Mouse (Mus musculus): ENCODE measurements around the gene Oas1h. TPM values are rescaled to one million over a fixed set of nuclear protein-coding genes. Genes with fewer than 3 reads are reported as not detected.

Gene Oas1h
- total and polyA plus RNA-seq, 2 experiments from 2014 or later = not detected

DNA sequence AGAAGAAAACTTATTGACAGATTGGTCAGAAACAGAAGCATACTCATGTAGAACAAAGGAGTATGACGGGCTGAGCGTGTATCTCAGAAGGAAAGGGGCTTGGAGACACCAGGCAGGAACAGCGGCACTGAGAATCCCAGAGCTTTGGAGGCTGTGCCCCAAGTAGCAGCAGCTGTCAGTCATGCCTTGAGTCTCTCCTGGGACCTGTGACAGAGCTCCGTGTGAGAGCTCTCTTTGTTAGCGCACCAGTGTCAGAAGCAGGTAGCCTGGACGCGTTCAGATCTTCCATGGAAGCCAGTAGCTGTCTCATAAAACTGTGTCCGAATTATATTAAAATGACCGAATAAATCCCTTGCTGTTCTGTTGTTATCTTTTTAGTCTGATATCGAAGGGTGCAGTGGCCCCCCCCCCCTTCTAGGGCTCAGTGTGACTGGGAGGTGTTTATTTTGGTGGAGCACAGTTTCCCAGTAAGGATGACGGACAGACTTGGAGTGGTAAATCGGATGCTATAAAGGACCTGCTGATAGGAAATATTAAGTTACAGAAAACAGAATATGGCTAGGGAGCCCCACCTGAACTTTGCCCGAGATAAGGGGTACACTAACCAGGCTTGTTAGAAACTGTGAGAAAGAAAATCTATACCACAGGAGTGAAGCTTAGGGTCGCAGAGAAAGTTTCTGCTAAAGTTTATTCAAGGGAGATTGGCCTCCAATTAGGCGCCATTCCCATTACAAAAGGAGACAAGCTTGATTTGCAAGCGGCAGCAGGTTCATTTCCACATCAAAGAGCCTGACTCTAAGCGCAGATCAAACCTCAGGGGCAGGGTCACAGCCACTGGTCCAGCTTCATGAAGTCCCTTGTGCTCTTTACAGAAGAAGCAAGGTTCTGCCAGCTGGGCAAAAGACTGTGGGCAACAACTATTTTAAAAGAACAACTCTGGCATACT, 27.6 kb upstream of the Oas1h start:
- Histone ChIP-seq H3K9me3 (ENCODE audit: low read length) (no peaks in the 10 kb centered on the region), H3K27ac (no peak overlapping the region), H3K27me3 (ENCODE audit: insufficient read depth, low read length) (no peaks in the 10 kb centered on the region), H3K4me1 (ENCODE audit: insufficient read depth, low read length) (no peaks in the 10 kb centered on the region), H3K4me2 (ENCODE audit: low read depth, low read length) (no peak overlapping the region), H3K36me3 (ENCODE audit: insufficient read depth, low read length) (no peaks in the 10 kb centered on the region), H3K4me3 (ENCODE audit: low read length) (no peak overlapping the region), H3K9ac (replicated peaks; ENCODE audit: low read length) (no peak overlapping the region)
- 17% methylated on average over 17 of the region's 17 CpGs for WGBS
- no peak for TF ChIP-seq CTCF (IDR thresholded peaks at IDR 0.05; ENCODE audit: low read depth)
- ATAC-seq (no peak), DNase-seq (ENCODE audit: low spot score) (peak; percentile 14)

DNA sequence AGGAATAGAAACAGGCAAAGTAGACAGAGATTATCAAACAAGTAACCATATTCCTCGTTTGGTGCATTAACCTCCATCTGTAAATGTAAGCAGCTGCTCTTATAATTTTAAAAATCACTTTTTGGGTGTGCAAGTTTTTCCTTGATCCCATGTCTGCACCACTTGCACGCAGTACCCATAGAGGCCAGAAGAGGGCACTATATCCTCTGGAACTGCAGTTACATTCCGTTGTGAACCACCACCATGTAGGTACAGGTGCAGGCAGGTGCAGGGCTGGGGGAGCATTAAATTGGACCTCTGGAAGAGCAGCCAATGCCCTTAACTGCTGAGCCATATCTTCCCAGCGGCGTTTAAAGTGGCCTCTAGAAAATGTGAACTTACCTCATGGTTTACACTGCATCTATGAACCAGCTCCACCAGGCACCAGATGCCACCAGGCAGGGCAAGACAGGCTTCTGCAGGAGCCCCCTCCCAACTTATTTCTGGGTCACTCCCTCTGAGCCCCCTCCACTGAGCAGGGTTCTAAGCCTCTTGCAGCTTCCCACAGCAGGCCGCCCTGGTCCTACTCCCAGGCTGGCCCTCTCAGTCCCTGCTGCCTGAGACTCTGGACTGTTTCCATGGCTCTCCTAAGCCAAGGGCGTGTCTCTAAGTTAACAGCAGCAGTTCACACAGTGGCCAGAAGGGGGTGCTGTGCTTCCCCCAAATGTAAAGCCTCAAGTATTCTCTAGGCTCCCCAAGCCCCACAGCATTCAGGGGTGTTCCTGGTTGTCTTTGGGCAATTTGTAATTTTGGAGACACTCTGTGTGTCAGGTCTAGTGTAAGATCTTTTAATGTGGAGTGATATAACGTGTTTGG, 24.3 kb upstream of the Oas1h start:
- H3K4me3 ChIP-seq (ENCODE audit: low read length) = no peak overlapping the region
- H3K9ac ChIP-seq (replicated peaks; ENCODE audit: low read length) = no peak overlapping the region
- H3K27ac ChIP-seq = no peak overlapping the region
- H3K4me1 ChIP-seq (ENCODE audit: insufficient read depth, low read length) = no peaks in the 10 kb centered on the region
- ATAC-seq (no peak), DNase-seq (ENCODE audit: low spot score) (peak; percentile 54)
- H3K27me3 ChIP-seq (ENCODE audit: insufficient read depth, low read length) = no peaks in the 10 kb centered on the region
- no peak overlapping the region for H3K4me2 ChIP-seq (ENCODE audit: low read depth, low read length)
- 8% methylated on average over 8 of the region's 8 CpGs for WGBS
- H3K9me3 ChIP-seq (ENCODE audit: low read length) = no peaks in the 10 kb centered on the region
- TF ChIP-seq CTCF (IDR thresholded peaks at IDR 0.05; ENCODE audit: low read depth) = peak; percentile 79
- H3K36me3 ChIP-seq (ENCODE audit: insufficient read depth, low read length) = no peaks in the 10 kb centered on the region

DNA sequence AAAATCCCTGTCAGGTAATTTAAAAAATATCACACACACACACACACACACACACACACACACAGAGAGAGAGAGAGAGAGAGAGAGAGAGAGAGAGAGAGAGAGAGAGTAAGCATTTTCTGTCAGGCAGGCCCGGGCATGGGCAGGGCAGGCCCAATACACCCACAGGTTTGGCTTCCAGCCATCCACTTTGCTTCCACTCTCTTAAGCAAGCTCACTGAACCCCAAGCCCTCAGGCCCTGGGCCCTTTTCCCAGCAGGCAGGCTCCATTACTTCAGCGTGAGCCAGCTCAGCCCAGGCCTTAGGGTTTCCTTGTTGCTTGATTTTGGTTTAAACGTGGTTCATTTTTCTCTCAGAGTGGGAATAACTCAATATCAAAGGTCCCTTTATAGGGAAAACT, 16.5 kb upstream of the Oas1h start:
- Histone ChIP-seq H3K27me3 (ENCODE audit: insufficient read depth, low read length) (no peaks in the 10 kb centered on the region), H3K4me2 (ENCODE audit: low read depth, low read length) (no peak overlapping the region), H3K36me3 (ENCODE audit: insufficient read depth, low read length) (no peaks in the 10 kb centered on the region), H3K27ac (no peak overlapping the region), H3K9me3 (ENCODE audit: low read length) (no peaks in the 10 kb centered on the region), H3K9ac (replicated peaks; ENCODE audit: low read length) (no peak overlapping the region), H3K4me1 (ENCODE audit: insufficient read depth, low read length) (no peaks in the 10 kb centered on the region), H3K4me3 (ENCODE audit: low read length) (no peak overlapping the region)
- DNase-seq (ENCODE audit: low spot score) (peak; percentile 27), ATAC-seq (no peak)
- no peak for TF ChIP-seq CTCF (IDR thresholded peaks at IDR 0.05; ENCODE audit: low read depth)
- 47% methylated on average over 3 of the region's 3 CpGs for WGBS

DNA sequence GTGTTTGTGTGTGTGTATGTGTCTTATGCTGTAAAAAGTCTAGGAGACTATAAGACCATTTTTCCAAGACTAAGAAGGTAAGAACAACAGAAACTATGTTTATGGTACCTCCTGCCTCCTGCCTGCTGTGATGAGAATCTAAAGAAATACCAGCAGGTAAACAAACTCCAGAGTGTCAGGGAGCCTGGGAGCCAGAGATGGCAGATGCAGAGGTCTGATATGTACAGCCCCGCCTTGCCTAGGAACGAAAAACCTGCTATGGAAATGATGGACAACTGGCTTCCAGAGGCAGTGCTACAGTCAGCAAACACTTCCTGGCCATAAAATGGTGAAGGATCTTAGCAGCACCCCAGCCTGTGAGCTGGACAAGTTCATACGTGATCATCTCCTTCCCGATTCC, 14.2 kb upstream of the Oas1h start, which contains the start of gene Oas1f:
Gene Oas1f, plus strand, starts transcription at position 301 of the 400 bp plus-strand sequence.
- Histone ChIP-seq H3K4me1 (ENCODE audit: insufficient read depth, low read length) (no peaks in the 10 kb centered on the region), H3K27me3 (ENCODE audit: insufficient read depth, low read length) (no peaks in the 10 kb centered on the region), H3K9ac (replicated peaks; ENCODE audit: low read length) (no peak within 1 kb of the TSS), H3K9me3 (ENCODE audit: low read length) (no peaks in the 10 kb centered on the region), H3K4me2 (ENCODE audit: low read depth, low read length) (no peak within 1 kb of the TSS), H3K36me3 (ENCODE audit: insufficient read depth, low read length) (no peaks in the 10 kb centered on the region), H3K4me3 (ENCODE audit: low read length) (no peak within 1 kb of the TSS), H3K27ac (no peak within 1 kb of the TSS)
- WGBS = 80% methylated on average over 4 of the region's 4 CpGs
- DNase-seq (ENCODE audit: low spot score) (no peak), ATAC-seq (no peak)
- no peak for TF ChIP-seq CTCF (IDR thresholded peaks at IDR 0.05; ENCODE audit: low read depth)

DNA sequence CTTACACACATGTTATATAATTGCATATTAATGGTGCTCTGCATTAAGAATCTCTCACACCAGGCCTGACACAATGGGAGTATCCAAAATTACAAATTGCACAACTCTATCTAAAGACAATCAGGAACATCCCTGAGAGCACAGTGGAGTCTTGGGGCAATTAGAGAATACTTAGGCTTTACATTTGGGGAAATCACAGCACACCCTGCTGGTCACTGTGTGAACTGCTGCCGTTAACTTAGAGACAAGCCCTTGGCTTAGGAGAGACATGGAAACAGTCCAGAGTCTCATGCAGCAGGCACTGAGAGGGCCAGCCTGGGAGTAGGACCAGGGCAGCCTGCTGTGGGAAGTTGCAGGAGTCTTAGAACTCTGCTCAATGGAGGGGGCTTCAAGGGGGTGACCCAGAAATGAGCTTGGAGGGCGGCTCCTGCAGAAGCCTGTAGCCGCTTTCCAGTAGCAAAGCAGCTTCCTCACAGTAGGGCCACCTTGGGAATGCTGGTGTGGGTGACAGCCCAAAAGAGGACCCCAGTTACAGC, 11.6 kb upstream of the Oas1h start:
- Histone ChIP-seq H3K4me2 (ENCODE audit: low read depth, low read length) (no peak overlapping the region), H3K4me1 (ENCODE audit: insufficient read depth, low read length) (no peaks in the 10 kb centered on the region), H3K27me3 (ENCODE audit: insufficient read depth, low read length) (no peaks in the 10 kb centered on the region), H3K9ac (replicated peaks; ENCODE audit: low read length) (no peak overlapping the region), H3K36me3 (ENCODE audit: insufficient read depth, low read length) (no peaks in the 10 kb centered on the region), H3K27ac (no peak overlapping the region), H3K4me3 (ENCODE audit: low read length) (no peak overlapping the region), H3K9me3 (ENCODE audit: low read length) (peaks cover 6% of the 10 kb centered on the region; the same call in 1 of the 2 replicates)
- no peak for ATAC-seq
- 59% methylated on average over 3 of the region's 3 CpGs for WGBS
- TF ChIP-seq CTCF (IDR thresholded peaks at IDR 0.05; ENCODE audit: low read depth) = peak; percentile 73
- peak; percentile 47 for DNase-seq (ENCODE audit: low spot score)

DNA sequence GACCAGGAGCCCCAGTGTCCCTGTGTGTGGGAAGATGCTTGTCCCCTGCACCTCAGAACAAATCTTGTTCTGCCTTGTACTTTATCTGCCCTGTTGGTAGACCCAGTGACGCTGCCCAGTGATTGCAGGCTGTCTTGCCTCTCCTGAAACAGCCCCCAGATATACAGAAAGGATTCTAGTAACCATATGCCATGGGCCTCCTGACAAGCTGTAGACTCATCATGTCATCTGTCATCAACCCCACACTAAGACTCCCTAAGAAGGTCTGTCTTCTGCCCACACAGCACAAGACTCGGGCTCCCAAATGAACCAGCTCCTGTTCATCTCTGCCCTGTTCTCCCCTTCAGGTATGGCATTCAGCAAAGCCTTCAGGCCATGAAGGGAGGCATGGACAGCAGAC, 2.0 kb upstream of the Oas1h start:
- no peak overlapping the region for H3K4me2 ChIP-seq (ENCODE audit: low read depth, low read length)
- DNase-seq (ENCODE audit: low spot score) (no peak), ATAC-seq (no peak)
- whole genome bisulfite sequencing = 78% methylated on average over 2 of the region's 2 CpGs
- no peaks in the 10 kb centered on the region for H3K4me1 ChIP-seq (ENCODE audit: insufficient read depth, low read length)
- peaks cover 6% of the 10 kb centered on the region; the same call in 1 of the 2 replicates for H3K9me3 ChIP-seq (ENCODE audit: low read length)
- no peaks in the 10 kb centered on the region for H3K36me3 ChIP-seq (ENCODE audit: insufficient read depth, low read length)
- H3K27me3 ChIP-seq (ENCODE audit: insufficient read depth, low read length) = no peaks in the 10 kb centered on the region
- no peak for TF ChIP-seq CTCF (IDR thresholded peaks at IDR 0.05; ENCODE audit: low read depth)
- no peak overlapping the region for H3K4me3 ChIP-seq (ENCODE audit: low read length)
- no peak overlapping the region for H3K9ac ChIP-seq (replicated peaks; ENCODE audit: low read length)
- H3K27ac ChIP-seq = no peak overlapping the region

All from hindbrain, postnatal 0 days (tissue).